Mouse (Mus musculus) liver, adult 2 months (tissue): ENCODE data around the gene 2210017I01Rik. TPM values are rescaled to one million over a fixed set of nuclear protein-coding genes. Genes with fewer than 3 reads are reported as not detected.

Source experiments
- DNase-seq: peaks from one replicate; pipeline ENCODE4 v3.0.0-alpha.2; 2011; ENCODE audit warnings: low read depth, low spot score; ENCODE audit errors: extremely low read depth
- H3K27ac ChIP-seq: fragments of 200-500 bp; replicated peaks from 2 replicates; pipeline ENCODE4 v1.5.1; 2012; ENCODE audit warnings: low read depth, mild to moderate bottlenecking, control low read depth, inconsistent platforms, low read length; ENCODE audit not compliant: insufficient read depth
- H3K27me3 ChIP-seq: fragments of 200-500 bp; 2 replicates; pipeline ENCODE4 v1.6.1; 2012; ENCODE audit warnings: mild to moderate bottlenecking, moderate library complexity, low read length, inconsistent platforms; ENCODE audit not compliant: control insufficient read depth, insufficient read depth
- H3K36me3 ChIP-seq: fragments of 200-500 bp; 2 replicates; pipeline ENCODE4 v1.6.1; 2012; ENCODE audit warnings: low read length, inconsistent platforms; ENCODE audit not compliant: control insufficient read depth, insufficient read depth
- H3K4me1 ChIP-seq: fragments of 200-500 bp; 2 replicates; pipeline ENCODE4 v1.6.1; 2011; ENCODE audit warnings: low read length; ENCODE audit not compliant: control insufficient read depth, insufficient read depth
- H3K4me3 ChIP-seq: fragments of 200-500 bp; 2 replicates; pipeline ENCODE4 v1.5.1; 2011; ENCODE audit warnings: low read depth, mild to moderate bottlenecking, control low read depth, low read length, moderate library complexity; ENCODE audit not compliant: insufficient read depth
- H3K79me2 ChIP-seq: fragments of 200-500 bp; 2 replicates; pipeline ENCODE4 v1.6.1; 2012; ENCODE audit warnings: inconsistent platforms, mild to moderate bottlenecking, low read length, moderate library complexity; ENCODE audit not compliant: control insufficient read depth, insufficient read depth
- H3K9ac ChIP-seq: fragments of 200-500 bp; 2 replicates; pipeline ENCODE4 v1.6.1; 2012; ENCODE audit warnings: low read depth, mild to moderate bottlenecking, control low read depth, inconsistent platforms, low read length
- CTCF ChIP-seq: fragments of 200-500 bp; IDR thresholded peaks from 2 replicates; pipeline ENCODE4 v1.5.1; 2011; ENCODE audit warnings: low read depth, low read length, control low read depth
- POLR2A ChIP-seq: fragments of 200-500 bp; IDR thresholded peaks from 2 replicates; pipeline ENCODE4 v1.6.1; 2011; ENCODE audit warnings: low read length, control low read depth; ENCODE audit not compliant: insufficient read depth; ENCODE audit errors: extremely low read depth
- WGBS: fragments of 180-500 bp; shearing (Covaris S2); methylation state at CpG from one replicate; pipeline ENCODE4 v1.1.7; 2018; 5-methylcytosine and 5-hydroxymethylcytosine counted together
- polyA plus RNA-seq: library from polyadenylated mRNA; depleted of rRNA; stranded (reverse); fragments of >200 nt; gene quantifications from 2 replicates; pipeline ENCODE4 v1.2.3, GENCODE M21; 2012
- total RNA-seq: library from RNA; depleted of rRNA; stranded (reverse); fragments of >200 nt; gene quantifications from 2 replicates; pipeline ENCODE4 v1.2.3, GENCODE M21; 2014

Gene 2210017I01Rik
- total and polyA plus RNA-seq, 2 experiments: not detected

DNA sequence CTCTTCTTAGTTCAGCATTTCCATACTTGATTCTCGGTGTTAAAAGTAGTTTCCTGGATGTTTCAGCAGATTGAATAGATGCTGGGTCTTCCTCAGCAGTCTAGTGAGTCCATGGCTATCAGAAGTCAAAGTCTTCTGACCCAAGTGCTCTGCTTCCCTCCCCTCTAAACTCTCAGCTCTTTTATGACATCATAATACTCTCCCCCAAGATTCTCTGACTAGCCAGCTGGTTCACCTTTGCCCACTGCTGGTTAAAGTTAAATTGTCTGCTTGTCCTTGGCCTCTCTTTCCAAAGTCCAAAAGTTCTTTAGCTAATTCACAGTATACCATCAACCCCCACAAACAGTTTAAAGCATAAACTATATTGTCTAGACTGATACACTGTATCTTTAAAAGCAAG is 18.4 kb downstream of the 2210017I01Rik start, which contains the start of gene Smcp:
Gene Smcp, minus strand, starts transcription at position 140 of the 400 bp plus-strand sequence.
- WGBS: 89% methylated on average over 1 of the region's 1 CpGs
- peak; percentile 35 for DNase-seq

DNA sequence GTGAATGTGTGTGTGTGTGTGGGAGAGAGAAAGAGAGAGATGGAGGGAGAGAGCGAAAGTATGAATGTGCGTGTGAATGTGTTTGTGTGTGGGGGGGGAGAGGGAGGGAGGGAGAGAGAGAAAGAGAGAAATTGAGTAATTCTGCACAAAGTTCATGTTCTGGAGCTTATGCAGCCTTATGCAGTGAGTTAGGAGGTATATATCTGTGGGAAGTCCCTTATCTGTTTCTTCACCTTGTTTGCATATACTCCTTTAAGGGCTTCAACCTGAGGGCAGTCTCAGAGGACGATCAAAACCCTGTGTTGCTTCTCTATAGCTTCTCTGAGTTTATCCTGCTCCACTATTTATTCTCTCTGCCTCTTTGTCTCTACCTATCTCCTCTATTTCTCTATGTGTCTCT is 20.1 kb downstream of the 2210017I01Rik start:
- no peaks in the 10 kb centered on the region for H3K36me3 ChIP-seq
- no peak overlapping the region for H3K4me3 ChIP-seq
- H3K27me3 ChIP-seq: no peaks in the 10 kb centered on the region
- no peaks in the 10 kb centered on the region; the same call in 1 of the 2 replicates for H3K4me1 ChIP-seq
- H3K9ac ChIP-seq: no peak overlapping the region
- TF ChIP-seq POLR2A (no peak), CTCF (no peak)
- peak; percentile 28 for DNase-seq
- WGBS: 28% methylated on average over 3 of the region's 3 CpGs
- no peak overlapping the region for H3K27ac ChIP-seq
- no peaks in the 10 kb centered on the region for H3K79me2 ChIP-seq

More for the DNA sequence above, 18.4 kb downstream of the 2210017I01Rik start, which contains the start of gene Smcp:
- Histone ChIP-seq H3K79me2 (no peaks in the 10 kb centered on the region), H3K36me3 (no peaks in the 10 kb centered on the region), H3K4me3 (no peak within 1 kb of the TSS), H3K9ac (no peak within 1 kb of the TSS), H3K4me1 (no peaks in the 10 kb centered on the region; the same call in 1 of the 2 replicates), H3K27ac (no peak within 1 kb of the TSS), H3K27me3 (no peaks in the 10 kb centered on the region)
- TF ChIP-seq CTCF (no peak), POLR2A (no peak)

DNA sequence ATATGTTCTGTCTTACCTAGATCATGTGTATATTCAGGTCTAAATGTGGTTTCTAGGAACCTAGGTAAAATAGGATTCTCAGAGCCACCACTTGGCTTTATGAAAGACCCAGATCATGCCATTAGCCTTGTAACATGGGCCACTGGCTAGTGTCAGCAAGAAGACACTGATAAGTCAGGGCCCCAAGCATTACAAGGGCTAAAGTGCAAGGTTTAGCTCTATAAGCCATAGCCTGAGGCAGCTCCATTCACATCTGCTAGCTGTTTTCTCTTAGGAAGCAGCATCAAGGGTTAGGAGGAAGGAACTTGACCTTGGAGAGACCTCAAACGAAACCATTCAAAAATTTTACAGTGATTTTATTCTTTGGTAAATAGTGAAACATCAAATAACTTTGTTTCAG is 22.2 kb downstream of the 2210017I01Rik start:
- Histone ChIP-seq H3K4me1 (no peaks in the 10 kb centered on the region; the same call in 1 of the 2 replicates), H3K4me3 (no peak overlapping the region), H3K9ac (no peak overlapping the region), H3K27me3 (no peaks in the 10 kb centered on the region), H3K27ac (no peak overlapping the region), H3K79me2 (no peaks in the 10 kb centered on the region), H3K36me3 (no peaks in the 10 kb centered on the region)
- TF ChIP-seq POLR2A: no peak
- no peak for TF ChIP-seq CTCF
- DNase-seq: no peak
- WGBS: 70% methylated on average over 1 of the region's 1 CpGs

GRCm38 (mm10) chr3:92583164-92583826 is 24.0 kb downstream of the 2210017I01Rik start:
- H3K9ac ChIP-seq: no peak overlapping the region

GRCm38 (mm10) chr3:92579508-92579907 is 27.8 kb downstream of the 2210017I01Rik start:
- DNase-seq: no peak
- WGBS: 71% methylated on average over 1 of the region's 1 CpGs
- TF ChIP-seq POLR2A: no peak

More at GRCm38 (mm10) chr3:92583164-92583826, 24.0 kb downstream of the 2210017I01Rik start:
- no peaks in the 10 kb centered on the region for H3K79me2 ChIP-seq
- no peak overlapping the region for H3K4me3 ChIP-seq
- no peaks in the 10 kb centered on the region for H3K36me3 ChIP-seq
- H3K4me1 ChIP-seq: peaks cover 4% of the 10 kb centered on the region
- no peak for DNase-seq
- WGBS: 80% methylated on average over 3 of the region's 3 CpGs
- TF ChIP-seq CTCF (no peak), POLR2A (no peak)
- no peak overlapping the region for H3K27ac ChIP-seq
- no peaks in the 10 kb centered on the region for H3K27me3 ChIP-seq

More at GRCm38 (mm10) chr3:92579508-92579907, 27.8 kb downstream of the 2210017I01Rik start:
- peaks cover 4% of the 10 kb centered on the region for H3K4me1 ChIP-seq
- H3K27me3 ChIP-seq: no peaks in the 10 kb centered on the region
- H3K9ac ChIP-seq: no peak overlapping the region
- H3K36me3 ChIP-seq: no peaks in the 10 kb centered on the region
- no peak overlapping the region for H3K27ac ChIP-seq
- no peak overlapping the region for H3K4me3 ChIP-seq
- no peaks in the 10 kb centered on the region for H3K79me2 ChIP-seq
